Mouse (Mus musculus) lung, postnatal 4 days (tissue): ENCODE measurements at regions not wholly inside any gene's neighbourhood (a gene's known extent, or its start where the extent isn't known, plus 50 kb on each side); places are given as distances from the start of the nearest gene placed in this dataset.
"Not testable (repeated sequence)": the region's sequence is repeated elsewhere in the genome, so short reads cannot be mapped to it uniquely, and the experiment has no call there.

Source experiments
- DNase-seq, 2 experiments: peaks; one replicate each; pipeline ENCODE4 v3.0.0; 2021

DNA sequence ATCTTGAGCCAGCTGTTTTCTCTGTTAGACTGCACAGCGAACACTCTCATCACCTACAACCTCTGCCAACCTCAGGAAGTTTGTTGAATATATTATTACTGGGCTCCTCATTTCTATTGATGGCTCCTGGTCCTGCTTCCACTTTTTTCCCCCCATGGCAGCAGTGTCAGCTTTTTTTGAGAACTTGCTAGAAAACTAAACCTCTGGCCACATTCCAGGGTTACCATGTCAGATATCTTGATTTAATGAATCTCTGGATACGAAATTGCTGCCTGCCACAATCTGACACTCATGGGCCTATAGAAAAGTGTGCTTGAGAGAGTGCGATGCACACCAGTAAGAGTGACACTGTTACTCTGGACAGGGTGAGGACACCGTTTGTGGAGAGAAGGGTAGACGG lies 170.6 kb upstream of the Slc25a13 start:
- no peak for DNase-seq

DNA sequence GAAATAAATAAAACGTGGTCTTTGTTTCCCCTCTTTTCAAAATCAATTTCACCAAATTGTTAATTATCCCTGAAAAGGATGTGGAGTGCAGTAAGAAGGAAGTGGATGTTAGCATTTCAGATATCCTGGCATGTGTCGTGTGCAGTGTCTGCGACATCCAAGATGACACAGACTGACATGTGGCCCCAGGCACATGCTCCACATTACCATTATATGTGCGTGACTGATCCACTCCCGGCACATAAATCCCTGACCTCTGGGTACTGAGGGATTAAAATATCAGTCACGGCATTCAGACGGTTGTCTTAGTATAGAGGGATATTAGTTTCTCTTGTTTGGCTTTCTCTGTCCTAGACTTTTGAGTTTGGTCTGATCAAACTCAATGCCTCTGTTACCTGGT lies 168.0 kb upstream of the Slc25a13 start:
- no peak for DNase-seq

DNA sequence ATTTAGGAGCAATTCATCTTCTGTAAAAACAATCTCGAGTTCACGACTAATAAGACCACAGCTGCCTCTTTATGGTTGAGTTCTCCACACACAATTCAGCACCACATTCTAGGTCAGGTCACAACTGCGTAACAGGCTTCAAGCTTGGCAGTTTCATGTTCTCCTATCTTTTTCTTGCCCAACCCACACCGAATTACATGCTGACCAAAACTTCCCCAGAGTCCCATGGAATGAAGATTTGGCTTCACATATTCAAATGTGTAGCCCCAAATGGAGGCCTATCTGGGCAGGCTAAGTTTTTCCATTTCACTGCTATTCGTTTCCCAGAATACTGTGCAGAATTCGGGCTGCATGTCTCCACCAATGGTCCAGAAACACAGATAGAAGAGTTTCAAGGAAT lies 167.5 kb upstream of the Slc25a13 start:
- no peak for DNase-seq

DNA sequence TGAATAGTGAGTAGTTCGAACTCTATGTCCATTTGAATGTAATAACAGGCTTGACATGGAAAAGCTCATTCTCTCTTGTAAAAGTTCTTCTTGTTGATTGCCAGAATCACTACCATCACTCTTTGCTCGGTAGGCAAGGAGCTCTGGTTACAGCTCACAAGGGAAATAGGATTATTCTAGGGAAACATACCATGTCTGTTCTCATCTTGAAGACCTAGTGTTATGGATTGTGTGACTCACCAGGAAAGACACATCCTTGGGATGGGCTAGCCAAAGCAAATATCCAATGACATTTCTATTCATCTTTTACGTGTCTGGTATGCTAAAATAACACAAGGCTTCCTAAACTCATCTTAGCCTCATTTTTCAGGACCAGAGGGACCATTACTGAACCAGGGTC lies 155.4 kb upstream of the Slc25a13 start:
- no peak for DNase-seq

DNA sequence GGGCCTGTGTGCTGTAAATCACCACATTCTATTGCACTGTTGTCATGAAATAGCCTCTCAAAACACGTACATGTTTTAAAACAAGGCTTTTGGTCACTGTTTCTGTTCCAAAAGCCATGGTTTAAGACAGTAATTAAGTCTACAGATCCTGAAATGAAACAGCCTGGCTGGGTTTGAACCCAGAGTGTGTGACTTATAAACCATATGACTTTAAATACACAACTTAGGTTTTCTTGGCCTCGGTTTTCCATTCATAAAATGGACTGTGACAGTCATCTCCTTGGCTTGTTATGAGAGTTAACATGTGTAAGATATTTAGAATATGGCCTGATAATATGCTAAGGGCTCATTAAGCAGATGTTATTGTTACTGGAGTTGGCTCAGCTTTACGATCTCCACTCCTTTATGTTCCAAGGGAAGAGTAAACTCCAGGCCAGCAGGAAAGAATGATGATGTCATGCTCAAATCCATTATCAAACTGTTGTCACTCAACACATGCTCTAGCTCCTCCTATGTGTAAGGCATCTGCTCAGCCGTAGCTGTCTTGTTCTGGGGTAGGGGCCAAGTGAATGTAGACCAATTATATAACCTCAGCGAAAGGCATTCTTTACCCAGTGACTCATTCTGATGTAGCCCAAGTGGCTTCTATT lies 154.6 kb upstream of the Slc25a13 start:
- peak in 1 of 2 experiments; percentile 5 for DNase-seq

DNA sequence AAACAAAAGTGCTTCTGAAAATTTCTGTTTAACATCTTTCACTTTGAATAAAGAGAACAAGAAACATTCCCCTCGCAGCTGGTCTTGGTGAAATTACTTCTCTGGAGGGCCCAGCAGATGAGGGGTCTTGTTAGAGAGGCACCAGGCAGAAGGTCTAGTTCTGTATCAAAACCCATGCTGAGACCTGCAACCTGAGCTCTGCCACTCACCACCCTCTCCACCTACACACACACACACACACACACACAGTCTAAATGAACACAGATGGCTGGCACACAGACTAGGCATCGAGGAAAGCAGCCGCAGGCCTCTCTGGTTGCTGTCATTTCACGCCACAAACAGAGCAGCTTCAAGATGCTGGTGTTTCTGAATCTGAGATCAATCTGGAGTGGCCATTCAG lies 147.1 kb upstream of the Slc25a13 start:
- DNase-seq: no peak

DNA sequence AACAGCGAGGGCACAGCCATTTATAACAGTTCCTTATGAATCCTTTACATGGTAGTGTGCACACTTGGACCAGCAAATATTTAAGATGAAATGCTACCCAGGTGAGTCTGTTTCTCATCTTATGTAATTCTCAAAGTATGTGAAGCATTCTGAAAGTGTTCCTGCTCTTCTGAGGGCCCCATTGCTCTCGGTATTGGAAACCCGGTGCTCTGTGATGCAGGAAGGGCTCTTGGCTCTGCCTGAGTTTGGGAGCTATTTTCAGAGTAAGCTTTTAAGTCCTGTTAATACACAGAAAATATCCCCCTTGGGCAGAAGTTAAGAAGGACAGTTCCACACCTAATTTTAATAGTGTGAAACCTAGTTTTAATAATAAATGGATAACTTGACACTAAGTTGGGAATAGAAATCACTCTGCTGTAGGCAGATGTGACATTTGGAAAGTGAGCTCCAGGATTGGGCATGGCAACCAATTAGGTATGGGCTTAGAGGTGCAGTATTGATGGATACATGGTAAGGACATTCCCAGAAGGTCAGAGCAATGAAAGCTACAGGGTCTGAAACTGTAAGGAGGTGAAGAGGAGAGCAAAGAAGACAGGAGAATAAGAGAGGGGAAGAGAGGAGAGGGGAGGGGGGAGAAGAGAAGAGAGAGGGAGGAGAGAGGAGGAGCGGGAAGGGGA lies 145.8 kb upstream of the Slc25a13 start:
- no peak for DNase-seq

DNA sequence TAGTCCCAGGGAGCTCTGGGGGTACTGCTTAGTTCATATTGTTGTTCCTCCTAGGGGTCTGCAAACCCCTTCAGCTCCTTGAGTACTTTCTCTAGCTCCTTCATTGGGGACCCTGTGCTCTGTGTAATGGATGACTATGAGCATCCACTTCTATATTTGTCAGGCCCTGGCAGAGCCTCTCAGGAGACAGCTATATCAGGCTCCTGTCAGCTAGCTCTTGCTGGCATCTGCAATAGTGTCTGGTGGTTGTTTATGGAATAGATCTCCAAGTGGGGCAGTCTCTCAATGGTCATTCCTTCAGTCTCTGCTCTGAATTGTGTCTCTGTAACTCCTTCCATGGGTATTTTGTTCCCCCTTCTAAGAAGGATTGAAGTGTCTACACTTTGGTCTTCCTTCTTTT lies 144.2 kb upstream of the Slc25a13 start:
- not testable (repeated sequence) for DNase-seq

DNA sequence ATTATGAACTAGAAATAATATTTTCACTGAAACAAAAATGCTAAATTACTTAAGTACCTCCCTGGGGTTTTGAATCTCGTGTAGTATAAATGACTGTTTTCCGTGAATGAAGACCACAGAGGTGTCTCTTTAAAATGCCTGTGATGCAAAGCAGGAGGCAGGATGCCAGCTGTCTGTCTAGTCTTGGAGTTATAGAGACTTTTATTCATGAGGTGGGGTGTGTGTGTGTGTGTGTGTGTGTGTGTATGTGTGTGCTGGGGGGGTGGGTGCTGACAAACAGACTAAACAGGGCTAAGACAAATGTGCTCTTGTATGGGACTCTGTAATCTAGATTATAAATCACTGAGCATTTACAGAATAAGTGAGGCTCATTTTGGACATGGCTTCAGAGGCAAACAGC lies 140.5 kb upstream of the Slc25a13 start:
- no peak for DNase-seq

DNA sequence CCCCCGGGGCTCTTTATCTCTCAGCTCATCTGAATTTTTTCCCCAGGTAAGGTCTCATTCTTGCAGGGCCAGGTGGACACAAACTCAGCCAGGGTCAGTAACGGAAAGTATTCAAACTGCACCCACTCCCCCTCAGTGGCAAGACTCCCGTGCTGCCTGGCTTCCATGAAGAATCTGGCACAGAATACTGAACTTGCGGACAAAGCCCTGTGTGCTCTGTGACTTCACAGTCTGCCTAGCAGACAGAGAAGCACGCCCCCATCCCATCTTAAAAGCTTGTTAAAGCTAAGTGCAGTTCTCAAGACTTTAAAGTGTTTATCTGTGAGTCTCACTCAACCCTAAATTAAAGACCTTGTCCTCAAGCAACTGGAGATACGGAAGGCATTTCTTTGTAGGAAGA lies 140.0 kb upstream of the Slc25a13 start:
- DNase-seq: no peak

DNA sequence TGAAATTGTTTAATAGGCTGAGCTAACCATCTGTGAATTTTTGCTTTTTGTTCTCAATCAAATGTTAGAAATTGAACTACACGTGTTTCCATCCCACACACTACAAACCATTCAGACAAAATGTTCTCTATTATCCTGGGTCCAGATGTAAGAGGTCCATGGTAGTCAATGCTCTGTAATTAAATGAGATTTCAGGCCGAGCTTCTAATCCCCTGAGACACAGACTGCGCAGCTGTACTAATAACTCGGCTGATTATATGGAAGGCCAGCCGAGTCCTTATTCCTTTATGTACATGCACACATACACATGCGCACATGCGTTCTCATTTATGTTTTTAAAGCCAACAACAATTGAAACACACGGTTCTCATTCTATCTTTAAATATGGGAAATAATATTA lies 118.3 kb upstream of the Slc25a13 start:
- no peak for DNase-seq

DNA sequence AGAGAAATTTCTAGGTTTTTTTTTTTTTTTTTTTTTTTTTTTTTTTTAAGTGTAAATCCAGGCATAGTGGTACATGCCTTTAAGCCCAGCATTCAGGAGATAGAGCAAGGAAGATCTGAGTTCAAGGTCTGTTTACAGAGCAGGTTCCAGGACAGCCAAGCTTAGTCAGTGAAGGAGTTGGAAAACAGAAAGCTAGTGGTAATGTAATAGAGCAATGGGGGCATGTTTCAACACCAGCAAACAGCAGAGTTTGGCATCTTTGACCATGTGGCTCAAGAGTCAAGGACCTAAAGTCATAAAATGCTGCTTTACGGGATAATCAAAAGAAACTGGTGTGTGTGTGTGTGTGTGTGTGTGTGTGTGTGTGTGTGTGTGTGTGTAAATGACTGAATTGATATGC lies 113.3 kb upstream of the Slc25a13 start:
- DNase-seq: no peak

DNA sequence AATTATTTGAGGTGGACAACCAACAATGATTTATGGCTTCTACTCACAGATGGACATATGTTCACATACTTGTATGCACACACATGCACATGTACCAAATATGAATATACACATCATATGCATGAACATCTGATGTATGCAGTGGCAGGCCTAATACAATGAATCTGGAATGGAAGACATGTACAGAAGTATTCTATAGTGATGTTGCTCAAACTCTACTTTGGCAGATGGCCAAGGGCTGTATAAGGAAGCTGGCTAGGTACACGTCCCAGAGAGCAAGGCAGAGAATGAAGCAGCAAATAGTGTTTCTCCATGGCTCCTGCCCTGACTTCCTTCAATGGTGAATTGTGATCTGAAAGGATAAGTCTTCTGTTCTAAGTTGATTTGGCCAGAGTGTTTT lies 108.5 kb upstream of the Slc25a13 start:
- DNase-seq: no peak

DNA sequence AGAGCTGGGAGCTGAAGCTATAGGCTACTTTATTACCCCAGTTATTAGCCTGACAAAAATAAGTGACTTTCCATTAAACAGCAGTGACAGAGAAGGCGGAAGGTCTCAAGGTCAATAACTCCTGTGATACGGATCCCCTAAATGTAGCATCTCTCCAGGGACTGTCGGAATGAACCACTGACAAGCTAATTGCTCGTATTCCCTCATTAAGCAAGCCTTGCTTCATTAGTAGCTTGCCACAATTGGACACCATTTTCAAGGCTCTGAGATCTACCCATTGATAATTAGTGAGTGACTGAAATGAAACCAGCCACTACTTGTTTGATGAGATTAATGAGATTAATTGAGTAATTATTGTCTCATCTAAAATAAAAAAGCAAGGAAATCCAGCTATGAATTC lies 99.8 kb upstream of the Slc25a13 start:
- DNase-seq: no peak

DNA sequence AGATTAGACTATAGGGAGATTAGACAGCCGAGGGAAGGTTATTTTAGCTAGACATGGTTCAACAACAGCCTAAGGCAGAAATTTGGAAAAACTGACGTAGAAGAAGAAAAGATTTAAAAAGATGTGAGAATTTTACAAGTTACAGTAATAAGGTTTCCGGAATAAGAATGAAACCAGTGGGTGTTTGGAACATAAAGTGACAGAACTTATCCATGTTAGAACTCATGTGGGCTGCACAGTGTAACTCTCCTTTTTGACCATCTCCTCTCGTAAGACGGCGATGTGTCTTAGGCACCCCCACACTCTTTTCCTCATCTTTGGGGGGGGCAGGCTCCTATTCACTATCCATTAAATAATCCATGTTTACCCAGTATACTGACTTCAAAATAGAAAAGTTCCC lies 96.2 kb upstream of the Slc25a13 start:
- no peak for DNase-seq

DNA sequence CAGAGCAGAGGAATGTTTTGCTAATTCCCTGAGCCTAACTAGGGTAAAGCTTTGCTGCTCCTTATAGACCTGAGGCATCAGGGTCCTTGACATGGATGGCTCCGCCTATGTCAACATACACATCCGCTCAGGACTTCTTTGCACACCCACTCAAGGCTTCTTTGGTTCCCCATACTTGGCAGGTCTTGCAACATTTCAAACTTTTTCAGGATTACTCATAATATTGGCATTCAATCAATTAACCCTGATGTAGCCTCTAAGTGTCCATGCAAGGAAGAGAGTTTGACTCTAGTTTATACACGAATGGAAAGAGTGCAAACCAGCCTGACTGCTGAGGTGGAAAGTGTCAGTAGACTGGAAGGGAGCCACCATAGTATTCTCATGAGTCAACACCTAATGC lies 93.2 kb upstream of the Slc25a13 start:
- DNase-seq: no peak

DNA sequence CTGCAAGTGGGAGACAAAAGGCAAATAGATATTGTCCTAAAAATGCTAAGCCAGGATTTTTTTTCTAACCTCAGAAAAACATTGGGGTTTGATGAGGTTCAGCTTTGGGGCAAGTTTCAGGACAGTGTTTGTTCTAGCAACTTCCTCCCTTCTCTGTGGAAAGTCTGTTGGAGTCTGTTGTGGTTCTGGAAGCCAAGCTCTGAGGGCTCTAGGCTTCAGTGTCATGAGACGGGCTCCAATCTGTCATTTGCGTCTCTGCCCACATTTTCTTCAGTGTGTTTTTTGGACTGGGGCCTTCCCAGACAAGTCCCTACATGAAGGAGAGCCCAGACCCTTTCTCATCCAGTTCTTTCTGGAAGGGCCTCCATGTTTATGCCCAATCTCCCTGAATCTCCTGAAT lies 90.6 kb upstream of the Slc25a13 start:
- no peak for DNase-seq

DNA sequence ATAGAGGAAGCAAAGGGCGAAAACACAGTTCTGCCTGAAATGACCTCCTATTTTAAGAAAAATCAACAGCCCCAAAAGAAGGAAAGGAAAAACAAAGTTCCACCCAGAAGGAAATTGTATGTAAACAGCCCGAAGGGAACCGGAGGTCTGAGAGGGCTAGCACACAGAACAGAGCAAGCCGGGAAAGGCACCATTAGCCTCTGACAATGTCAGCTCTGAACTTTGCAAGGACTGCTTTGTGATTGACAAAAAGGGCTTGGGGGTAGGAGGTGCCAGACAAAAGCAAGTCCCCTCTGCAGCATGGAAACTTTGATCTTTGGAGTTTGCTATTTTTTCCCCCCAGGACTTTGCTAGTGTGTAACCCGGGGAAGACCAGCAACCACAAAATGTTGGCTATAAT lies 86.8 kb upstream of the Slc25a13 start:
- no peak for DNase-seq

DNA sequence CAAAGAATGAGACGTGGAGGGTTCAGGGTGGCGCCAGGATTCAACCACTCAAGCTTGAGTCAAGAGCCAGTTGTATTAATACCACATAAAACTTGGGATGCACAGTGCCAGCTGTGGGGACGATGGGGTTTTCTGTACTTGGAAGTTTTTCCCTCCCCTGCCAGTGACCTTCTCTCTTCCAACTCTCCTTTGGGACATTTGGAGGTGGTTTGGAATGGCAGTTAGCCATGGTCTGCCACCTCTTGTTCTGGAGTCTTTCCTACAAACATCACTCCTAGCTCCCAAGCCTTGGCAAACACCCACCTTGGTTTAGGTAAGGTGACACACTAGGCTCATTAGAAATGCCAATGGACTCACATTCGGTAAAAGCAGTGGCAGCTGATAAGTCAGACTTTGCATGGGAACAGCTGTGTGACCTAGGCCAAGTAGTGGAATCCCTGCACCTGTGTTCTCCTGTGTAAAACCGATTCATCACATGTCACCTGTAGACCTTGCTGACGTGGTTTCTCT lies 84.1 kb upstream of the Slc25a13 start:
- no peak for DNase-seq

DNA sequence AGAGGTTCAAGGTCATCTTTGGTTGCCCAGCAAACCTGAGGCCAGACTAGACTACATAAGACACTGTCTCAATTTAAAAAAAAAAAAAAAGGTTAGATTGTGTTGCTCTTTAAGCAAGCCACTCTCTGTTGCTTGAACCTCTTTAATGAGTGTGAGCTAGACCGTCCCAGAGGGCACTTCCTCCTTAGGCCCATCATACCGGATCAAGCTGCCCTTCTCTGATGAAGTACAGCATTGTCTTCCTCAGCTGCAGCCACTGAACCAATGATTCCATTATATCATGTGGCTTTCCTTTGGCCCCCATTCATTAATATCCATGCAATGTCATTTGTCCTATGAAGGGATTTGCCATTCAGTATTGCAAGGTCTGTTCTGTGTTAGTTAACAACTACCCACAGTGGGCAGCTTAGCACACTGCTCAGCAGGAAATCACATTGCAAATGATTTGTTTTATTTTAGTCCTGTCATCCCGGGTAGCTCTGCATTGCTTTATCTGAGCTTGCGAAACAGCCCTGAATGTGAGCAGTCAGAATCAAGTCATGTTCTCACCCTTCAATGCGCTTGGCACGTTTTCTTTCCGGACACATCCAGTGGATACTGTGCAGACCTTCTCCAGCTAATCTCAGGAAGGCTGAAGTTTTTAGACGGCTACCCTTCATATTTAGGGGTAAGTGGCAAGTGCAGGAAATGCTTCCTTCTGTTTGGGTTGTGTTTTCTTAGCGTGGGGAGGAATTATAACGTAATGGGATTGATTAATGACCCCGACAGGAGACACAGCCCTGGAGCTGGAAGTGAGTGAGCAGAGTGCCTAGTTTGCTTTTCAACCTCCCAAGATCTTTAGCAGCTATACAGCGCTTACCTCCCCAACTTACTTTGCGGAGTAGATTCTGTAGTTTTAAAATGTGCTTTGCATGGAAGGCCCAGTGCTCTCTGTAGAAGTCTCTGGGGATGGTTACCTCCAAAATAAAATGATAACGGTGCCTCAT lies 82.2 kb upstream of the Slc25a13 start:
- DNase-seq: peak; percentile 26 to 48

DNA sequence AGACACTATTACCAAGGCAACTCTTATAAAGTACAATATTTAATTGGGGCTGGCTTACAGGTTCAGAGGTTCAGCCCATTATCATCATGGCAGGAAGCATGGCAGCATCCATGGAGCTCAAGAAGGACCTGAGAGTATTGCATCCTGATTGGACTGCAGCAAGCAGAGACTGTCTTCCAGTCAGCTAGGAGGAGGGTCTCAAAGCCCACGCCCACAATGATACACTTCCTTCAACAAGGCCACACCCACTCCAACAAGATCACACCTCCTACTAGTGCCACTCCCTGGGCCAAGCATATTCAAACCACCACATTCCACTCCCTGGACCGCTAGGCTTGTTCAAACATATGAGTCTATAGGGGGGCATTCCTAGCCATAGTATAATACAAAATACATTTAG lies 78.6 kb upstream of the Slc25a13 start:
- not testable (repeated sequence) for DNase-seq

DNA sequence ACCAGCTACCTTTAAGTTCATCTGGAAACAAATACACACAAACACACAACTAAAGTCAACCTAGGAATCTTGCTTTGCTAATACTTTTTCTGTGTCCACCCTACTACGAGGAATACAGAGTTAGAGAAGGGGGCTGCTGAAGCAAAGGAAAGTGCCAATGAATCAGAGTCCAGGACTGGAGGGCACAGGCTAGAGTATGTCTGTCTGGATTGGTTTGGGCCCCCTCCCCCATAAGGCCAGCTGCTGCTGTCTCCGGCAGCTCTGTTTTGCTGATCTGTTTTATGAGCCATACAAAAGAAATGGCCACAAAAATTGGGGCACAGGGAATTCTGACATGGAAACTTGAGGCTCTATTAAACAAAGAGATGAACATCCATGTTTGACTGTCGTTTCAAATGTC lies 74.8 kb upstream of the Slc25a13 start:
- DNase-seq: no peak

DNA sequence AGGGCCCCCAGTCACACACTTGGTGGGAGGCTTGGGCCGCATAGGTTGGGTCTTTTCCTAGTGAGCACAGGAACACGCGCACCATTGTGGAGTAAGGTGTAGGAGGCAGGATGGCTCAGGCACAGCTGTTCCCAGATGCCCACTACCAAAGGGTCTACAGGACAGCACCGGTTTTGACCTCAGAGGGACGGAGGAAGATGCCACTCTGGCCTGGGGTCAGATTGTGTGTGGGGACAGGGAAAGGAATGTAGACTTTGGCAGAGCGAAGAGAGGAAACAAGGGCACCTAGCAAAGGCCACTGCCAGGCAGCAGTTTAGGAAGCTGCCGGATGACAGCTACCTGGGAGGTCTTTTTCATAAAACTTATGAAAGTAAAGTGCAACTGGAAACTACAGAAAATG lies 73.5 kb upstream of the Slc25a13 start:
- no peak for DNase-seq

DNA sequence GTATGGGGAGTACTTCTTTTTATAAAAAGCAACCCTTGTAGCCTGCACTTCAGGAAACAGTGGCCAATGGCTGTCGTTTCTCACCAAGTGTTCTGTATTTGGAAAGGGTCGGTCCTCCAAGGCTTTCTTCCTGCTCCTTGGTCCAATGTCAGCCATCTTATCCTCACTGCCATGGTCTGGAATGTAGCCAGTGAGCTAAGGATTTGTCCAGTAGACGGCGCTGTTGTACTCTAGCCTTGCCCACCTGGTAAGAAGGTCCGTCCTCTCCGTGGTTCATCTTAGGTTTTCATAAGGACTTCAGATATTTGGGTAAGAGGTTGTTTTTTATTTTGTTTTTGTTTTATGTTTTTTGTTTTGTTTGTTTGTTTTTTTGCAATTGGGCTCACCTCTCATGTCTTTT lies 72.8 kb upstream of the Slc25a13 start:
- DNase-seq: peak; percentile 33 to 66
